Mouse (Mus musculus): ENCODE results near the gene Camk1d. TPM values are rescaled to one million over a fixed set of nuclear protein-coding genes. Genes with fewer than 3 reads are reported as not detected.

Gene Camk1d
- polyA plus RNA-seq, 1 experiment from 2014 or later = 6.7 TPM

- no peak overlapping the region for H3K27ac ChIP-seq (replicated peaks)
- no peaks in the 10 kb centered on the region for H3K4me1 ChIP-seq (replicated peaks; ENCODE audit: control insufficient read depth, insufficient read depth)
- H3K36me3 ChIP-seq (ENCODE audit: control insufficient read depth, insufficient read depth, low read length) = no peaks in the 10 kb centered on the region
- 81% methylated on average over 6 of the region's 6 CpGs for WGBS
- no peak overlapping the region for H3K4me3 ChIP-seq (ENCODE audit: low read depth, low read length)
- no peaks in the 10 kb centered on the region for H3K9me3 ChIP-seq (ENCODE audit: control insufficient read depth, low read length)
- ATAC-seq (ENCODE audit: low FRiP score, low TSS enrichment) = no peak
- TF ChIP-seq CTCF (IDR thresholded peaks at IDR 0.05; ENCODE audit: low read depth) (no peak), EP300 (optimal IDR thresholded peaks at IDR 0.05) (no peak)
- no peak overlapping the region for H3K9ac ChIP-seq (ENCODE audit: low read length)
- no peak overlapping the region for H3K4me2 ChIP-seq (replicated peaks; ENCODE audit: low read depth)
- no peak for DNase-seq (ENCODE audit: low spot score)
- no peaks in the 10 kb centered on the region for H3K27me3 ChIP-seq (ENCODE audit: control insufficient read depth, insufficient read depth, low read length)
These were observed 129.8 kb downstream of the Camk1d start for GRCm38 (mm10) chr2:5584318-5585027.

- no peaks in the 10 kb centered on the region for H3K36me3 ChIP-seq (ENCODE audit: control insufficient read depth, insufficient read depth, low read length)
- 73% methylated on average over 4 of the region's 4 CpGs for WGBS
- no peak overlapping the region for H3K27ac ChIP-seq (replicated peaks)
- H3K4me2 ChIP-seq (replicated peaks; ENCODE audit: low read depth) = no peak overlapping the region
- no peaks in the 10 kb centered on the region for H3K4me1 ChIP-seq (replicated peaks; ENCODE audit: control insufficient read depth, insufficient read depth)
- no peaks in the 10 kb centered on the region for H3K9me3 ChIP-seq (ENCODE audit: control insufficient read depth, low read length)
- no peak for TF ChIP-seq CTCF (IDR thresholded peaks at IDR 0.05; ENCODE audit: low read depth)
- no peak for TF ChIP-seq EP300 (optimal IDR thresholded peaks at IDR 0.05)
- no peak overlapping the region for H3K9ac ChIP-seq (ENCODE audit: low read length)
- no peak overlapping the region for H3K4me3 ChIP-seq (ENCODE audit: low read depth, low read length)
- ATAC-seq (ENCODE audit: low FRiP score, low TSS enrichment) (no peak), DNase-seq (ENCODE audit: low spot score) (no peak)
- no peaks in the 10 kb centered on the region for H3K27me3 ChIP-seq (ENCODE audit: control insufficient read depth, insufficient read depth, low read length)
These were observed 134.9 kb downstream of the Camk1d start for GRCm38 (mm10) chr2:5579391-5579790.

- H3K27ac ChIP-seq (replicated peaks) = no peak overlapping the region; the same call in 1 of the 2 replicates
- no peaks in the 10 kb centered on the region for H3K4me1 ChIP-seq (replicated peaks; ENCODE audit: control insufficient read depth, insufficient read depth)
- WGBS = 51% methylated on average over 9 of the region's 9 CpGs
- H3K4me2 ChIP-seq (replicated peaks; ENCODE audit: low read depth) = no peak overlapping the region
- no peaks in the 10 kb centered on the region for H3K9me3 ChIP-seq (ENCODE audit: control insufficient read depth, low read length)
- TF ChIP-seq EP300 (optimal IDR thresholded peaks at IDR 0.05) = no peak
- TF ChIP-seq CTCF (IDR thresholded peaks at IDR 0.05; ENCODE audit: low read depth) = no peak
- no peak for ATAC-seq (ENCODE audit: low FRiP score, low TSS enrichment)
- H3K36me3 ChIP-seq (ENCODE audit: control insufficient read depth, insufficient read depth, low read length) = no peaks in the 10 kb centered on the region
- no peak overlapping the region for H3K4me3 ChIP-seq (ENCODE audit: low read depth, low read length)
- no peaks in the 10 kb centered on the region for H3K27me3 ChIP-seq (ENCODE audit: control insufficient read depth, insufficient read depth, low read length)
- no peak overlapping the region for H3K9ac ChIP-seq (ENCODE audit: low read length)
- no peak for DNase-seq (ENCODE audit: low spot score)
These were observed 136.8 kb downstream of the Camk1d start for GRCm38 (mm10) chr2:5577399-5578129.

- Histone ChIP-seq H3K4me1 (replicated peaks; ENCODE audit: control insufficient read depth, insufficient read depth) (no peaks in the 10 kb centered on the region), H3K4me3 (ENCODE audit: low read depth, low read length) (no peak overlapping the region), H3K27me3 (ENCODE audit: control insufficient read depth, insufficient read depth, low read length) (no peaks in the 10 kb centered on the region), H3K27ac (replicated peaks) (no peak overlapping the region), H3K36me3 (ENCODE audit: control insufficient read depth, insufficient read depth, low read length) (no peaks in the 10 kb centered on the region), H3K9ac (ENCODE audit: low read length) (no peak overlapping the region), H3K4me2 (replicated peaks; ENCODE audit: low read depth) (no peak overlapping the region), H3K9me3 (ENCODE audit: control insufficient read depth, low read length) (no peaks in the 10 kb centered on the region)
- TF ChIP-seq CTCF (IDR thresholded peaks at IDR 0.05; ENCODE audit: low read depth) (no peak), EP300 (optimal IDR thresholded peaks at IDR 0.05) (no peak)
- no peak for DNase-seq (ENCODE audit: low spot score)
- no peak for ATAC-seq (ENCODE audit: low FRiP score, low TSS enrichment)
- 85% methylated on average over 10 of the region's 10 CpGs for WGBS
These were observed 141.9 kb downstream of the Camk1d start for GRCm38 (mm10) chr2:5572314-5573006.

DNA sequence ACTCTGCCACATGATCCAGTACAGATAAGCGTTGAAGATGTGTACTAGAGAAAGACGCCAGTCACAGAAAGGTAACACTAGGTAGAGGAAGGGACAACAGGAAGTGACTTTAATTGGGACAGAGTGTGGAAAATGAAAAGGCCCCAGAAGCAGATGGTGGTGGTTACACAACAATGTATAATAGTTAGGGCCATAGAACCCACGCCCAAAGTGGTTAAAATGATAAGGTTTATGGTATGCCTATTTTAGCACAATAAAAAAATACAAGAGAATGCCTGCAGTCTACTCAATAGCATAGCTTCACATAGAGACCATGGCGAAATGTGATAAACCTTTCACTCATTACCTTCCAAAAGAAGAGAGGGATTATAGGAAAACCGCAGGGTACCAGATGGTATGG, 147.7 kb downstream of the Camk1d start:
- Histone ChIP-seq H3K4me1 (replicated peaks; ENCODE audit: control insufficient read depth, insufficient read depth) (no peaks in the 10 kb centered on the region), H3K36me3 (ENCODE audit: control insufficient read depth, insufficient read depth, low read length) (no peaks in the 10 kb centered on the region), H3K9me3 (ENCODE audit: control insufficient read depth, low read length) (no peaks in the 10 kb centered on the region), H3K9ac (ENCODE audit: low read length) (no peak overlapping the region), H3K27me3 (ENCODE audit: control insufficient read depth, insufficient read depth, low read length) (no peaks in the 10 kb centered on the region), H3K27ac (replicated peaks) (no peak overlapping the region), H3K4me2 (replicated peaks; ENCODE audit: low read depth) (no peak overlapping the region), H3K4me3 (ENCODE audit: low read depth, low read length) (no peak overlapping the region)
- 93% methylated on average over 5 of the region's 5 CpGs for WGBS
- DNase-seq (ENCODE audit: low spot score) (no peak), ATAC-seq (ENCODE audit: low FRiP score, low TSS enrichment) (no peak)
- no peak for TF ChIP-seq EP300 (optimal IDR thresholded peaks at IDR 0.05)
